Mouse (Mus musculus) hindbrain, embryonic 11.5 days (tissue): Measurements from ENCODE around the gene Etfbkmt. TPM values are rescaled to one million over a fixed set of nuclear protein-coding genes. Genes with fewer than 3 reads are reported as not detected.
A peak's percentile ranks its signal among the peaks of the same experiment; 100 is the strongest.
"Not testable (repeated sequence)": the region's sequence is repeated elsewhere in the genome, so short reads cannot be mapped to it uniquely, and the experiment has no call there.

Source experiments
- ATAC-seq: fragments of 200-750 bp; cut with Nextera tagmentation; 2 replicates; pipeline ENCODE4 v1.8.0; 2017; ENCODE audit warnings: mild to moderate bottlenecking, moderate TSS enrichment, moderate library complexity; ENCODE audit not compliant: low FRiP score
- DNase-seq: peaks from one replicate; pipeline ENCODE4 v3.0.0-alpha.2; 2015; ENCODE audit warnings: low spot score
- H3K27ac ChIP-seq: fragments of 300-500 bp; sonication (generic); 2 replicates; pipeline ENCODE4 v1.5.1; 2014; ENCODE audit warnings: mild to moderate bottlenecking, low read depth, low read length
- H3K27me3 ChIP-seq: fragments of 300-500 bp; sonication (generic); 2 replicates; pipeline ENCODE4 v1.6.1; 2014; ENCODE audit warnings: mild to moderate bottlenecking, low read length, moderate library complexity, mixed read lengths; ENCODE audit not compliant: control insufficient read depth, insufficient read depth
- H3K36me3 ChIP-seq: fragments of 300-500 bp; sonication (generic); 2 replicates; pipeline ENCODE4 v1.6.1; 2014; ENCODE audit warnings: mild to moderate bottlenecking, low read length, moderate library complexity, mixed read lengths; ENCODE audit not compliant: control insufficient read depth, insufficient read depth
- H3K4me1 ChIP-seq: fragments of 300-500 bp; sonication (generic); replicated peaks from 2 replicates; pipeline ENCODE4 v1.6.1; 2014; ENCODE audit warnings: low read length, mixed read lengths; ENCODE audit not compliant: control insufficient read depth, insufficient read depth
- H3K4me2 ChIP-seq: fragments of 300-500 bp; sonication (generic); replicated peaks from 2 replicates; pipeline ENCODE4 v1.6.1; 2014; ENCODE audit warnings: mild to moderate bottlenecking, low read depth, low read length
- H3K4me3 ChIP-seq: fragments of 300-500 bp; sonication (generic); 2 replicates; pipeline ENCODE4 v1.5.1; 2014; ENCODE audit warnings: low read depth, low read length
- H3K9ac ChIP-seq: fragments of 300-500 bp; sonication (generic); 2 replicates; pipeline ENCODE4 v1.6.1; 2014; ENCODE audit warnings: low read depth, low read length
- H3K9me3 ChIP-seq: fragments of 300-500 bp; sonication (generic); 2 replicates; pipeline ENCODE4 v1.6.1; 2016; ENCODE audit warnings: low read length; ENCODE audit not compliant: control insufficient read depth
- WGBS: fragments of 180-500 bp; shearing (Covaris S2); extraction: QIAGEN DNeasy Blood & Tissue Kit; methylation state at CpG from one replicate; pipeline ENCODE4 v1.1.7; 2014; 5-methylcytosine and 5-hydroxymethylcytosine counted together
- polyA plus RNA-seq: library from polyadenylated mRNA; unstranded; fragments of >200 nt; fragmentation: Nextera tagmentation; extraction: Ambion mirVana; gene quantifications from 2 replicates; pipeline ENCODE4 v1.2.1, GENCODE M21; 2014

Etfbkmt gene
- polyA plus RNA-seq, 1 experiment from 2014 or later, result 8.8 TPM

DNA sequence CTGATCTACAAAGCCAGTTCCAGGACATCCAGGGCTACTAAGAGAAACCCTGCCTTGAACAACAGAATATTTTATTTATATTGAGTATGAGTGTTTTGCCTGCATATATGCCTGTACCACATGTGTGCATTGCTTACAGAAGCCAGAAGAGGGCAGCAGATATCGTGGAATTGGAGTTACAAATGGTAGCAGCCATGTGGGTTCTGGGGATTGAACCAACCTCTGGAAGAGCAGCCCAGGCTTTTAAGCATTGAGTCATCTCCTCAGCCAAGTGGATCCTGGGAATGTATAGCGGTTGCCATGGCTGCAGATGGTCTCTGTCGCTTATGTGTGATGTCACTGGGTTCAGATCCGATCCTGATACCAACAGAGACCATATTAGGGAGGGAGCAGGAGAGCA, 13.0 kb upstream of the Etfbkmt start:
- Histone ChIP-seq H3K4me2 (no peak overlapping the region), H3K27ac (no peak overlapping the region), H3K4me3 (no peak overlapping the region), H3K27me3 (no peaks in the 10 kb centered on the region), H3K4me1 (no peaks in the 10 kb centered on the region), H3K9ac (no peak overlapping the region), H3K36me3 (no peaks in the 10 kb centered on the region), H3K9me3 (no peaks in the 10 kb centered on the region)
- ATAC-seq (no peak), DNase-seq (peak; percentile 56)
- 66% methylated on average over 4 of the region's 4 CpGs for WGBS

DNA sequence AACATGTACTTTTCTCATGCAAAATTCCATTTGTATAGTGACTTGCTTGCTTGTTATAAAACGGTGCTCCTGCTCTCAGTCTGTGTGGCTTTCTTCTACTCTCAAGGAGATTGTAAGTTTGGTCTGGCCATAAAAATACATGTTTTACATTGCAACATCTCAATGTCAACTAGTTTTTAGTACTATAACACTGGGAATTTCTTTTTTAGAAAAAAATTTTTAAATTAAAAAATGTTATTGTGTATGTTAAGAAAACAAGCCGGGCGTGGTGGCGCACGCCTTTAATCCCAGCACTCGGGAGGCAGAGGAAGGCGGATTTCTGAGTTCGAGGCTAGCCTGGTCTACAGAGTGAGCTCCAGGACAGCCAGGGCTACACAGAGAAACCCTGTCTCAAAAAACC, 9.8 kb upstream of the Etfbkmt start, which contains the start of gene Gm10203:
Gm10203 (plus strand) TSS at position 301 of the 400 bp plus-strand sequence.
- not testable (repeated sequence) for H3K9ac ChIP-seq, H3K36me3 ChIP-seq, H3K4me1 ChIP-seq, H3K27me3 ChIP-seq, H3K4me2 ChIP-seq, ATAC-seq, H3K4me3 ChIP-seq, H3K9me3 ChIP-seq, DNase-seq, H3K27ac ChIP-seq
- WGBS, result 80% methylated on average over 8 of the region's 8 CpGs

DNA sequence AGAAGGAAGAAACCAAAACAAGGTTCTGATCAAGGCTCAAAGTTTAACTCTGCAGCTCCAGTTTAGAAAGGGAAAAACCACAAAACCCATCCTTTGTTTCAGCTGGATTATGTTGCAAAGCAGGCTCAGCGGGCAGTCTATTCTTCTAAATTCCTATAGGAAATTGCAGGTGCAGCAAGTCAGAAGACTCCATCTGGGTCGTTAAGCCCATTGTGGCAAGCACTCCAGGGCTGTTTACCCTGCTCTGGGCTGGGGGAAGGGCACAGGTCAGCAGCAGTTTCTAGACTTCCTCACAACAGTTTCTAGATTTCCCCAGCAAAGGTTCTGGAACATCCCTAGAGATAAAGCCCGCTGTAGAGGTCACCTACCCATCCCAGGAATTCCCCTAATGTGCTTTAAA, 8.5 kb upstream of the Etfbkmt start:
- ATAC-seq (no peak), DNase-seq (no peak)
- no peaks in the 10 kb centered on the region for H3K27me3 ChIP-seq
- 13% methylated on average over 3 of the region's 3 CpGs for WGBS
- H3K4me2 ChIP-seq, result no peak overlapping the region
- H3K27ac ChIP-seq, result no peak overlapping the region
- H3K36me3 ChIP-seq, result no peaks in the 10 kb centered on the region
- H3K9me3 ChIP-seq, result no peaks in the 10 kb centered on the region
- H3K4me3 ChIP-seq, result no peak overlapping the region
- H3K9ac ChIP-seq, result no peak overlapping the region
- H3K4me1 ChIP-seq, result no peaks in the 10 kb centered on the region

- Histone ChIP-seq H3K4me1 (no peaks in the 10 kb centered on the region), H3K27ac (no peak overlapping the region), H3K27me3 (no peaks in the 10 kb centered on the region), H3K9ac (no peak overlapping the region), H3K4me2 (no peak overlapping the region), H3K9me3 (no peaks in the 10 kb centered on the region), H3K4me3 (no peak overlapping the region), H3K36me3 (no peaks in the 10 kb centered on the region)
- ATAC-seq, result peak; percentile 65; the same call in 1 of the 2 replicates
- 36% methylated on average over 5 of the region's 5 CpGs for WGBS
- peak; percentile 71 for DNase-seq
Observed at GRCm38 (mm10) chr6:149132311-149133077, 7.2 kb upstream of the Etfbkmt start.

DNA sequence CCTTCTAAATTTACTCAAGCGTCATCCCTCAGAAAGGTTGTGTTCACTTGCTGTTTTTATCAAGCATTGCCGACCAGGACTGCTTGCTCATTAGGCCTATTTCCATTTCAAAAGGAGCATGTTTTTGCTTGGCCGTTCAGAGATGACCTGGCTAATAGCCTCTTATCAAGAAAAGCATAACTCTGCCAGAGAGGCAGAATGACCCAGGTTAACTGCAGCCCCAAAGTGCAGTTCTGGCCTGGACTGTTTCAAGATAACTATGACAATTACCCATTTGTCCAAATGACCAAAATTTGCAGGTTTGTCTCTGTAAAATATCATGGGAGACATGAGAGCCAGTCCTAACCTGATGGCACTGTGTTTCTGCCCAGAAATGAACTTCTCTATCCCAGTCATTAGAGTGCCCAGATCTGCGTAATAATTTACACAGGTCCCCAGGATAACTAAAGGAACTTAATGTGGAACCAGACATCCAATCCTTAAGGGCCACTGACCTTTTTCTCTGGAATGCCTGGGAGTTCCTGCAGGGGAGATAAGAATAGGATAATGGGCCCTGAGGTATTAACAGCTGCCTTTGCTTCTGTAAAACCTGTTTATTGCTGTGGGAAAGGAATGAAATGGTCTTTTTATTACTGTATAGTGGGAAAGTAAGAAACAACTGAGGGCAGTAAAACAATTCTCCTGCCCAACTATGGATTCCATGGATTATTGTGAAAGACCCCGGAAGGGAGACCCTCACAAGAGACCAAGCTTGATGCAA, 5.1 kb upstream of the Etfbkmt start:
- DNase-seq (no peak), ATAC-seq (no peak)
- H3K27ac ChIP-seq, result no peak overlapping the region
- H3K9me3 ChIP-seq, result no peaks in the 10 kb centered on the region
- H3K36me3 ChIP-seq, result no peaks in the 10 kb centered on the region
- H3K4me3 ChIP-seq, result no peak overlapping the region
- H3K4me2 ChIP-seq, result no peak overlapping the region
- 23% methylated on average over 5 of the region's 5 CpGs for WGBS
- no peak overlapping the region for H3K9ac ChIP-seq
- H3K27me3 ChIP-seq, result no peaks in the 10 kb centered on the region
- no peaks in the 10 kb centered on the region for H3K4me1 ChIP-seq

DNA sequence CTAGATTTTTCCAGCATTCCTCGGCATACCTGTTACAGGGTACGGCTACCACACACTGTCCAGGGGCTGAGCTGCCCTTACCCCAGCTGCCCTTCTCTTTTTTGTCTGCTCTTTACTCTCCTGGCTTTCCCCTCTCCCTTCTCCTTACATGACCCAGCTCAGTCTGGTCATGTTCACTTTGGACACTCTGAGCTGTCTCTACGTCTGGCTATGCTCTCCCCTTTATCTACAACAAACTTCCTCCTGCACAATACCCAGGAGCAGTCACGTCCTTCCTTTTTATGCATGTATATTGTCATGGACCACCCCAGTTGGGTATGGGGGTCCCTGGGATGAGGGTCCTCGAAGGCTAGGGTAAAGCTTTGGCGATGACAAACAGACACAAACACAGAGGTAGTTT, 4.0 kb upstream of the Etfbkmt start:
- DNase-seq, result no peak

DNA sequence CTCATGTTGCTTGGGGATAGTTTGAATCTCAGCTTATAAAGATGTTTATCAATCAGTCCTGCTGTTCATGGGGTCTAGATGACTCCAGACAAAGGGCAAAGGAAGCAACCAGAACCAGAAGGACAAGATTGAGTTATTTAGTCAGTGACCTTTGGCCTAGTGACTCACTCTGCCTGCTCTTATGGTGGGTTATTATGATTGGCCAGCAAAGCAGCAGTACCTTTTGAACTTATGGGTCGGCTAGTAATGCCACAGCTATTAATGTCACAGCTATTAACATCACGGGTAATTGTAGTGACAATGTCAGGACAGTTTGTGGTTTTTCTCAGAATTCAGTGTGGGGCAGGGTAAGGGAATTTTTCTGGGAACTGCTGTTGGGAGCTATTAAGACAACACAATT, 1.7 kb upstream of the Etfbkmt start:
- no peaks in the 10 kb centered on the region for H3K9me3 ChIP-seq
- H3K27ac ChIP-seq, result no peak overlapping the region
- H3K27me3 ChIP-seq, result no peaks in the 10 kb centered on the region
- DNase-seq (no peak), ATAC-seq (no peak)
- H3K4me1 ChIP-seq, result no peaks in the 10 kb centered on the region
- WGBS, result 70% methylated on average over 2 of the region's 2 CpGs
- H3K4me2 ChIP-seq, result no peak overlapping the region
- H3K4me3 ChIP-seq, result no peak overlapping the region
- H3K9ac ChIP-seq, result no peak overlapping the region
- no peaks in the 10 kb centered on the region for H3K36me3 ChIP-seq

More for the DNA sequence above, 4.0 kb upstream of the Etfbkmt start:
- Histone ChIP-seq H3K27me3 (no peaks in the 10 kb centered on the region), H3K9me3 (no peaks in the 10 kb centered on the region), H3K36me3 (no peaks in the 10 kb centered on the region), H3K9ac (no peak overlapping the region), H3K27ac (no peak overlapping the region), H3K4me2 (no peak overlapping the region), H3K4me1 (no peaks in the 10 kb centered on the region), H3K4me3 (no peak overlapping the region)
- ATAC-seq, result no peak
- 83% methylated on average over 6 of the region's 6 CpGs for WGBS

GRCm38 (mm10) chr6:149139011-149139410, 638 bp upstream of the Etfbkmt start:
- H3K4me3 ChIP-seq, result no peak overlapping the region

More at GRCm38 (mm10) chr6:149139011-149139410, 638 bp upstream of the Etfbkmt start:
- H3K9ac ChIP-seq, result no peak overlapping the region
- no peaks in the 10 kb centered on the region for H3K9me3 ChIP-seq
- no peaks in the 10 kb centered on the region for H3K36me3 ChIP-seq
- no peak overlapping the region for H3K27ac ChIP-seq
- DNase-seq (no peak), ATAC-seq (no peak)
- no peaks in the 10 kb centered on the region for H3K27me3 ChIP-seq
- H3K4me2 ChIP-seq, result no peak overlapping the region
- WGBS, result 88% methylated on average over 3 of the region's 3 CpGs
- H3K4me1 ChIP-seq, result no peaks in the 10 kb centered on the region
